ENCODE assay signal across 7 mouse cellular contexts in the genomic region with DNA sequence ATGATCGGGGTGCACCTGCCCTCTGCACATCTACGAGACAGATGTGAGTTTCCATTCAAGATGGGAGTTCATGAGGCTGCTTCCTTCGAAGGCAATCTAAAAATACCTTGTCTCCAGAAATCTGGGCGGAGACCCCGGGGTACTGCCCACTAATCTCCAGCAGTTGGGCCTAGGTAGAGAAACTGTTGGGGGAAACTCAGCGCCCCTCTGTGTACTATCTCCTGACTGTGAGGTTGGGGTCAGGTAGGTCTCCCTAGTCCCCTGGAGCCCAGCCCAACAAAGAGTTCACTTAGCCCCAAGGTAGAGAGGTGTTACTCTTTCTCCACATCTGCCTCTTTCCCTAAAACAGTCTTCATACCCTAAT. TPM values are rescaled to one million over a fixed set of nuclear protein-coding genes. Genes with fewer than 3 reads are reported as not detected.
DNase-seq lines count a peak whose midpoint lies in the region; ATAC-seq and TF ChIP-seq lines count a peak whose summit lies in the region.

No protein-coding gene starts in this region.

- H3K9ac ChIP-seq in lung, postnatal 0 days (replicated peaks; ENCODE audit: low read depth): peak overlapping the region; percentile 97
- H3K9ac ChIP-seq in forebrain, embryonic 11.5 days (ENCODE audit: low read length): peak overlapping the region; percentile 97
- H3K9ac ChIP-seq in limb, embryonic 13.5 days: peak overlapping the region; percentile 99
- peak overlapping the region; percentile 97 for H3K9ac ChIP-seq in stomach, embryonic 16.5 days (ENCODE audit: low read length)

- TF ChIP-seq CTCF in lung, postnatal 0 days (IDR thresholded peaks at IDR 0.05): no peak

- no peak for DNase-seq in lung, postnatal 0 days (ENCODE audit: low spot score)
- no peak for DNase-seq in lung, postnatal 4 days
- no peak for DNase-seq in forebrain, embryonic 11.5 days (ENCODE audit: low spot score)
- DNase-seq in layer of hippocampus, adult 9-11 months: no peak
- no peak for DNase-seq in urinary bladder, postnatal 10 days (ENCODE audit: low spot score)

- 24% methylated on average over 6 of the region's 6 CpGs for WGBS in lung, postnatal 0 days
- WGBS in forebrain, embryonic 11.5 days: 38% methylated on average over 6 of the region's 6 CpGs
- WGBS in limb, embryonic 13.5 days: 37% methylated on average over 6 of the region's 6 CpGs
- WGBS in stomach, embryonic 16.5 days: 24% methylated on average over 6 of the region's 6 CpGs

- peak overlapping the region; percentile 68 for H3K4me2 ChIP-seq in lung, postnatal 0 days (replicated peaks; ENCODE audit: low read depth, low read length)
- peak overlapping the region; percentile 51 for H3K4me2 ChIP-seq in forebrain, embryonic 11.5 days (ENCODE audit: low read depth, low read length, severe bottlenecking)
- H3K4me2 ChIP-seq in limb, embryonic 13.5 days (replicated peaks): peak overlapping the region; percentile 79
- H3K4me2 ChIP-seq in stomach, embryonic 16.5 days (ENCODE audit: low read depth, low read length): peak overlapping the region; percentile 64

- H3K27me3 ChIP-seq in lung, postnatal 0 days (replicated peaks; ENCODE audit: insufficient read depth, low read length): no peaks in the 10 kb centered on the region
- H3K27me3 ChIP-seq in forebrain, embryonic 11.5 days (ENCODE audit: control insufficient read depth, insufficient read depth, low read length): no peaks in the 10 kb centered on the region
- no peaks in the 10 kb centered on the region for H3K27me3 ChIP-seq in limb, embryonic 13.5 days
- H3K27me3 ChIP-seq in stomach, embryonic 16.5 days (ENCODE audit: control insufficient read depth, insufficient read depth, low read length): no peaks in the 10 kb centered on the region

- ATAC-seq in lung, postnatal 0 days: no peak
- ATAC-seq in forebrain, embryonic 11.5 days (replicated peaks; ENCODE audit: low FRiP score): peak; percentile 16
- ATAC-seq in limb, embryonic 13.5 days (ENCODE audit: low FRiP score, low read depth): 0 out of 2 replicates have a peak, but pooled peaks have one; percentile 0
- ATAC-seq in stomach, embryonic 16.5 days (ENCODE audit: insufficient read depth, low FRiP score): no peak

- no peaks in the 10 kb centered on the region for H3K9me3 ChIP-seq in lung, postnatal 0 days (ENCODE audit: low read length)
- no peaks in the 10 kb centered on the region; the same call in 1 of the 2 replicates for H3K9me3 ChIP-seq in forebrain, embryonic 11.5 days (ENCODE audit: control insufficient read depth, low read length)
- H3K9me3 ChIP-seq in limb, embryonic 13.5 days: peaks cover 24% of the 10 kb centered on the region
- H3K9me3 ChIP-seq in stomach, embryonic 16.5 days (replicated peaks; ENCODE audit: control insufficient read depth, low read length): no peaks in the 10 kb centered on the region

- H3K4me3 ChIP-seq in lung, postnatal 0 days (ENCODE audit: low read depth, low read length): peak overlapping the region; percentile 94
- H3K4me3 ChIP-seq in forebrain, embryonic 11.5 days (ENCODE audit: low read depth, low read length): peak overlapping the region; percentile 89
- H3K4me3 ChIP-seq in limb, embryonic 13.5 days: peak overlapping the region; percentile 87
- peak overlapping the region; percentile 93 for H3K4me3 ChIP-seq in stomach, embryonic 16.5 days (replicated peaks; ENCODE audit: low read length)

- H3K27ac ChIP-seq in lung, postnatal 0 days (ENCODE audit: low read length): peak overlapping the region; percentile 82; the same call in 1 of the 2 replicates
- no peak overlapping the region; the same call in 1 of the 2 replicates for H3K27ac ChIP-seq in forebrain, embryonic 11.5 days (ENCODE audit: low read depth, low read length)
- H3K27ac ChIP-seq in limb, embryonic 13.5 days: peak overlapping the region; percentile 91; the same call in 1 of the 2 replicates
- H3K27ac ChIP-seq in stomach, embryonic 16.5 days (ENCODE audit: low read length): peak overlapping the region; percentile 88

- H3K36me3 ChIP-seq in lung, postnatal 0 days (ENCODE audit: insufficient read depth, low read length): peaks cover 9% of the 10 kb centered on the region; the same call in 1 of the 2 replicates
- H3K36me3 ChIP-seq in forebrain, embryonic 11.5 days (ENCODE audit: control insufficient read depth, insufficient read depth, low read length): peaks cover 23% of the 10 kb centered on the region
- peaks cover 40% of the 10 kb centered on the region for H3K36me3 ChIP-seq in limb, embryonic 13.5 days
- H3K36me3 ChIP-seq in stomach, embryonic 16.5 days (ENCODE audit: control insufficient read depth, insufficient read depth, low read length): peaks cover 22% of the 10 kb centered on the region

- TF ChIP-seq EP300 in lung, postnatal 0 days (IDR thresholded peaks at IDR 0.05): no peak

- H3K4me1 ChIP-seq in lung, postnatal 0 days (ENCODE audit: insufficient read depth, low read depth, low read length): peaks cover 6% of the 10 kb centered on the region; the same call in 1 of the 2 replicates
- peaks cover 3% of the 10 kb centered on the region; the same call in 1 of the 2 replicates for H3K4me1 ChIP-seq in forebrain, embryonic 11.5 days (replicated peaks; ENCODE audit: control insufficient read depth, insufficient read depth, low read length)
- peaks cover 18% of the 10 kb centered on the region for H3K4me1 ChIP-seq in limb, embryonic 13.5 days
- H3K4me1 ChIP-seq in stomach, embryonic 16.5 days (ENCODE audit: control insufficient read depth, insufficient read depth, low read length): peaks cover 4% of the 10 kb centered on the region; the same call in 1 of the 2 replicates

RNA-seq across cellular contexts. Expression of gene Zfp358, which starts 0.9 kb away (rescaled TPM):
- 29.8 and 31.6 TPM in 2 replicates for polyA plus RNA-seq in lung, postnatal 0 days (2015; fragmentation: Nextera tagmentation; extraction: Ambion mirVana)
- polyA plus RNA-seq in forebrain, embryonic 11.5 days (2014; fragmentation: Nextera tagmentation; extraction: Ambion mirVana): 34.1 and 35.1 TPM in 2 replicates
- polyA plus RNA-seq in limb, embryonic 13.5 days (2015; fragmentation: Nextera tagmentation; extraction: Ambion mirVana): 57.0 and 57.8 TPM in 2 replicates
- polyA plus RNA-seq in stomach, embryonic 16.5 days (2015; fragmentation: Nextera tagmentation; extraction: Ambion mirVana): 32.1 and 32.4 TPM in 2 replicates

RNA-seq across cellular contexts. Expression of gene Mcoln1, which starts 6.4 kb away (rescaled TPM):
- polyA plus RNA-seq in lung, postnatal 0 days (2015; fragmentation: Nextera tagmentation; extraction: Ambion mirVana): 38.5 and 40.0 TPM in 2 replicates
- polyA plus RNA-seq in forebrain, embryonic 11.5 days (2014; fragmentation: Nextera tagmentation; extraction: Ambion mirVana): 56.6 and 56.7 TPM in 2 replicates
- 54.3 and 54.7 TPM in 2 replicates for polyA plus RNA-seq in limb, embryonic 13.5 days (2015; fragmentation: Nextera tagmentation; extraction: Ambion mirVana)
- 42.4 and 51.4 TPM in 2 replicates for polyA plus RNA-seq in stomach, embryonic 16.5 days (2015; fragmentation: Nextera tagmentation; extraction: Ambion mirVana)

RNA-seq across cellular contexts. Expression of gene Pnpla6, which starts 21.4 kb away (rescaled TPM):
- polyA plus RNA-seq in lung, postnatal 0 days (2015; fragmentation: Nextera tagmentation; extraction: Ambion mirVana): 18.1 and 19.0 TPM in 2 replicates
- polyA plus RNA-seq in forebrain, embryonic 11.5 days (2014; fragmentation: Nextera tagmentation; extraction: Ambion mirVana): 19.2 and 25.0 TPM in 2 replicates
- polyA plus RNA-seq in limb, embryonic 13.5 days (2015; fragmentation: Nextera tagmentation; extraction: Ambion mirVana): 23.5 and 25.4 TPM in 2 replicates
- polyA plus RNA-seq in stomach, embryonic 16.5 days (2015; fragmentation: Nextera tagmentation; extraction: Ambion mirVana): 36.0 and 37.6 TPM in 2 replicates

RNA-seq across cellular contexts. Expression of gene Tex45, which starts 23.2 kb away (rescaled TPM):
- not detected in 2 replicates for polyA plus RNA-seq in lung, postnatal 0 days (2015; fragmentation: Nextera tagmentation; extraction: Ambion mirVana)
- polyA plus RNA-seq in forebrain, embryonic 11.5 days (2014; fragmentation: Nextera tagmentation; extraction: Ambion mirVana): 0.33 TPM in 1 of 2 replicates, not detected in the other
- not detected in 2 replicates for polyA plus RNA-seq in limb, embryonic 13.5 days (2015; fragmentation: Nextera tagmentation; extraction: Ambion mirVana)
- polyA plus RNA-seq in stomach, embryonic 16.5 days (2015; fragmentation: Nextera tagmentation; extraction: Ambion mirVana): not detected in 2 replicates

RNA-seq across cellular contexts. Expression of gene Pex11g, which starts 26.3 kb away (rescaled TPM):
- 7.8 and 9.1 TPM in 2 replicates for polyA plus RNA-seq in lung, postnatal 0 days (2015; fragmentation: Nextera tagmentation; extraction: Ambion mirVana)
- 2.9 and 3.8 TPM in 2 replicates for polyA plus RNA-seq in forebrain, embryonic 11.5 days (2014; fragmentation: Nextera tagmentation; extraction: Ambion mirVana)
- 4.5 and 6.3 TPM in 2 replicates for polyA plus RNA-seq in limb, embryonic 13.5 days (2015; fragmentation: Nextera tagmentation; extraction: Ambion mirVana)
- polyA plus RNA-seq in stomach, embryonic 16.5 days (2015; fragmentation: Nextera tagmentation; extraction: Ambion mirVana): 10.8 and 12.1 TPM in 2 replicates

Comparison
In these comparisons a context has a peak if more than half of its experiments do, and no peak if none do; other contexts are left out.
1. ATAC-seq: peak in forebrain, embryonic 11.5 days (single experiment) and limb, embryonic 13.5 days (single experiment); none in lung, postnatal 0 days (single experiment) and stomach, embryonic 16.5 days (single experiment).
2. Peak in every context shown above with its lines, with median percentiles within 50 percentile points of each other: H3K4me2 ChIP-seq, H3K4me3 ChIP-seq and H3K9ac ChIP-seq.